Mouse (Mus musculus) induced T-regulatory cell, adult 2 months (primary cell): ENCODE measurements around the gene Cryzl1.
"Not testable (repeated sequence)": the region's sequence is repeated elsewhere in the genome, so short reads cannot be mapped to it uniquely, and the experiment has no call there.

Experiments used
- DNase-seq: peaks from one replicate; pipeline ENCODE4 v3.0.0-alpha.2; 2012; ENCODE audit warnings: low read depth

The Cryzl1 gene

GRCm38 (mm10) chr16:91688023-91688618 is 40.7 kb downstream of the Cryzl1 start:
- DNase-seq: peak; percentile 39

- no peak for DNase-seq
Observed at GRCm38 (mm10) chr16:91686369-91686768, 42.4 kb downstream of the Cryzl1 start.

DNA sequence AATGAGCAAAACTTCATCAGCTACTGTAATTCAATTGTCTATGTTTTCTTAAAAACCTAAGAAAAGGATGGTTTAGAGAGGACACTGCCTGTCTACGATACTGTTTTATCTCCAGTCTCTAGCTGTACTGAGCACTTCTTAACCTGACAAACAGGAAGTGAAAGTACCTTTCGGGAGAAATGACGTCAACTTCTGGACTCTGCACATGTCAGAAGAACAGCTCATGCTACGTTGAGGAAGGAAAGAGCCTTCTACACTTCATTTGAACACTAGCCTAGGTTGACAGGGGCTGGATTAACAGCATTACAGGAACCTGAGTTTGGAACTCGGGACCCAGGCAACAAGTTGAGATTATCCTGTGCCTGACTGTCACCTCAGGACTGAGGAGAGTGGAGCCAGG is 43.2 kb downstream of the Cryzl1 start:
- DNase-seq: peak; percentile 94

- DNase-seq: no peak
Observed at GRCm38 (mm10) chr16:91680656-91681055, 48.1 kb downstream of the Cryzl1 start.

DNA sequence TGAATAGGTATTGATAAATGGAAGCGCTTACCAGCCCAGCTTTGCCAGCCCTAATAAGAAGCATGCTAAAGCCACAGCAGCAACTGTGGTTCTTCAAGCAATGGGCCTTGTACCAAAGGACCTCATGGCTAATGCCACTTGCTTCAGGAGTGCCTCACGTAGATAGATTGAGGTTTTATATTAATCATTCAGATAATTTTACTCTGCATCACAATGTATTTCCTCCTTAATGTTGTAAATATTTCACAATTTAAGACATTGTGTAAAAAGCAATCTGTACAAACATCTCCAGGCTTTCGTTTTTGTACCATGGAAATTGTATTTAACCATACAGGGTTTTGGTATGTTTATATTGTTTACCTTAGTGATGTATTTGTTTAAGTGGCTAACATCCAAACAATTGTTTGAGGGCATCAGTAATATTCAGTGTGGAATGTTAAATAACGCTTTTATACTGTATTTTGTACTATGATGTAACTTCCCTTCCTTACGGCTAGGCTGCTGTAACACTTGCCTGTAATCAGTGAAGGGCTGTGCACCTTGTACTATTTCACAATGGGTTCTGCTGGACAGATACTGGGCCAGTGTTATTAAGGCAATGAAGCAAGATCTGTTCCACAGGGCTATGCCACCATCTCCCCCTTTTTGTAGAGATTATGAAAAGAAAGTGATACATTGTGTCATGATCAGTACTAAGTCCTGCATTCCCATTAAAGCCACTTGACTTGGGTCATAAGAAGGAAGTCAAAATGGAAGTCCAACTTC is 50.4 kb downstream of the Cryzl1 start:
- no peak for DNase-seq

GRCm38 (mm10) chr16:91674500-91674899 is 54.3 kb downstream of the Cryzl1 start:
- no peak for DNase-seq

DNA sequence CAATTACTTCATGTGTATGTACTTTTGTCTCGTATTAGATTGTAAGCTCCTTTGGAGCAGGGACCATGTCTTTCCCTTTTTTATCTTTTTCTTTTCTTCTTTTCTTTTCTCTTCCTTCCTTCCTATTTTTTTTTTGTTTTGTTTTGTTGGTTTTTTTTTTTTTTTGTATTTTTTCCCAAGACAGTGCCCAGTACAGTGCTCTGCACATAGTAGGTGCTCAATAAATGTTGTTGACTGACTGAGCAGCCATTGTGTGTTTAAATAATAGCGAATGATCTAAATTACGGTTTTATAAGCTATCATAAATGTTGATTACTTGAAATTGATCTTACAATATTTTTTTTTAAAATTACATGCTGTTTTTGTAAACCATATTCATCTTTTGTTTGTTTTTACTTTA is 65.0 kb downstream of the Cryzl1 start:
- no peak for DNase-seq

- DNase-seq: no peak
Observed at GRCm38 (mm10) chr16:91662336-91662735, 66.4 kb downstream of the Cryzl1 start.

- no peak for DNase-seq
Observed at GRCm38 (mm10) chr16:91661397-91661796, 67.4 kb downstream of the Cryzl1 start.

DNA sequence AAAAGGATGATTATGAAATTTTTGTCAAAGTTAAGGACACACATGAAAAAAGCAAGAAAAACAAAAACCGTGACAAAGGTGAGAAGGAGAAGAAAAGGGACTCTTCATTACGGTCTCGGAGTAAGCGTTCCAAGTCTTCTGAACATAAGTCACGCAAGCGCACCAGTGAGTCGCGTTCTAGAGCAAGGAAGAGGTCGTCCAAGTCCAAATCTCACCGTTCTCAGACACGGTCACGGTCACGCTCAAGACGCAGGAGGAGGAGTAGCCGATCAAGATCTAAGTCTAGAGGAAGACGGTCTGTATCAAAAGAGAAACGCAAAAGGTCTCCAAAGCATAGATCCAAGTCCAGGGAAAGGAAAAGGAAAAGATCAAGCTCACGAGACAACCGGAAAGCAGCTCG is 69.0 kb downstream of the Cryzl1 start:
- DNase-seq: no peak

- DNase-seq: no peak
Observed at GRCm38 (mm10) chr16:91658471-91658870, 70.3 kb downstream of the Cryzl1 start.

DNA sequence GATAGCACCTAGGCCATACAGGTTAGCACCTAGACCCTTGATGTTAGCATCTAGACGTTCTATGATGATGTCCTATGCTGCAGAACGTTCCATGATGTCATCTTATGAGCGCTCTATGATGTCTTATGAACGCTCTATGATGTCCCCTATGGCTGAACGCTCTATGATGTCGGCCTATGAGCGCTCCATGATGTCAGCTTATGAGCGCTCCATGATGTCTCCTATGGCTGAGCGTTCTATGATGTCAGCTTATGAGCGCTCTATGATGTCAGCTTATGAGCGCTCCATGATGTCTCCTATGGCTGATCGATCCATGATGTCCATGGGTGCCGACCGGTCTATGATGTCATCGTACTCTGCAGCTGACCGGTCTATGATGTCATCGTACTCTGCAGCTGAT is 71.5 kb downstream of the Cryzl1 start:
- DNase-seq: no peak

- DNase-seq: no peak
Observed at GRCm38 (mm10) chr16:91655285-91655684, 73.5 kb downstream of the Cryzl1 start.

DNA sequence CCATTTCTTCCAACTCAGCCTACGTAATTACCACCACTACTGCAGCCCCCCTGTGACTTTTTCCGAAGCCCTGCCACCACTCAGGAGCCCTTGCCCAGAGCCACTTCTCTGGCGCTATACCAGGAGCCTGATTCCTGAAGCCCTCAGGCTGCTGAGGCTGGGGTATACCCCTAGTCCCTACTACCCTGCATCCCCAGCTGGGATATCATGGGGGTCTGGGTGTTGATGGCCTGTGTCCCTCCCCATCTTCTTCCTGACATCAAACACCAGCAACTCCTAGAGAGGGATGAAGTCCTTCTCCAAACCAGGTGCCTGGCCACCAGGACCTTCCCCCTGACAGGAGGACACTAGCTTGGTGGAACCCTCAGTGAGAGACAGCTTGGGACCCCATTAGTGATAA is 76.6 kb downstream of the Cryzl1 start:
- no peak for DNase-seq

GRCm38 (mm10) chr16:91649781-91650180 is 79.0 kb downstream of the Cryzl1 start:
- no peak for DNase-seq

DNA sequence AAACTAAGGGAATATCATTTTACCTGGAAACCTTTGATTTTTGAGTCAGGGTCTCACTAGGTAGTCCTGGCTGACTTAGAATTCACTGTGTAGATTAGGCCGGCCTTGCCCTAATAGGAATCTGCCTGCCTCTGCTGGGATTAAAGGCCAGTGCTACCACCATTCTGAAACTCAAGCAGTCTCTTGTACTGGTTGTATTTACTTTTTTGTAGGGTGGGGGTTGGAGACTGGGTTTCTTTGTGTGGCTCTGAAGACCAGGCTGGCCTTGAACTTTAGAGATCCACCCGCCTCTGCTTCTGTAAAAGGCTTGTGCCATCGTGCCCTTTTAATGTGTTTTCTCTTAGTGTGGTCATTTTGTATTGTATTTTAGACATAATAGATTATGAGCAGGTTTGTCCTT is 79.5 kb downstream of the Cryzl1 start:
- peak; percentile 17 for DNase-seq

- peak; percentile 82 for DNase-seq
Observed at GRCm38 (mm10) chr16:91648220-91648550, 80.6 kb downstream of the Cryzl1 start.

GRCm38 (mm10) chr16:91647461-91648219 is 81.1 kb downstream of the Cryzl1 start, which contains the start of gene Son:
Son (plus strand) TSS chr16:91647506.
- peak; percentile 97 for DNase-seq

DNA sequence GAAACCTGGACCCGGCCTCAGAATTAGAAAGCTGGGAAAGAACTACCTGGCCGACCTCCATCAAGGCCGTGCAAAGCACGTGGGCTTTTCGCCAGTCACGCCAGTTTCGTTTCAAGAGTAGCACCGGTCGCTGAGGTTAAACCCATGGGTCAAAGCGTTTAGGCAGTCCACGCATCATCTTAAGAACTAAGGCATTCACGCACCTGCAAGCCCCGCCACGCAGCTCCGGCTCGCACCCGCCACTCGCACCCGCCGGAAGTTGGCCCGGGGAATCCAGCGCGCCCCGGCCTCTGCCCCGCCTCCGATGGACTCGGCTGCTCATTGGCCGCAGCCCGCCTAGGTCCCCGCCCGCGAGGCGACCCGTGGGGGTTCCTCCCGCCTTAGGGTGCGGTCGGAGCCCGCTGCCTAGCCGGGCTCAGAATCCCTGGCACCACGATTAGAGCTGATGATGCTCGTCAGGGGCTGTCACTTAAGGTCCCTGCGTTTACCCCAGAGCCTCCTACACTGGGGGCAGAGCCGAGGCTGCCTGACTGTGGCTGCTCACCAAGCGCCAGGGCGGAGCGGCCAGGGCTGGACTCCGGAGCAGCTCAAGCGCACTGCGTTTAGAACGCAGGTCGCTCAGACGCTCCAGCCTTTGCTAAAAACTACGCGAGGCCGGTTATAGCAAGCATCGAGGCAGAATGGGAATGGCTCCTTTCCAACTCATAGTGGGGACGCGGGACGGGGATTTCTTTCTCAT is 81.9 kb downstream of the Cryzl1 start, which contains the start of gene Gart:
Gene Gart (minus strand): TSS at position 272 of the 739 bp plus-strand sequence.
- DNase-seq: peak; percentile 94

- peak; percentile 86 for DNase-seq
Observed at GRCm38 (mm10) chr16:91645995-91646602, 82.7 kb downstream of the Cryzl1 start.

DNA sequence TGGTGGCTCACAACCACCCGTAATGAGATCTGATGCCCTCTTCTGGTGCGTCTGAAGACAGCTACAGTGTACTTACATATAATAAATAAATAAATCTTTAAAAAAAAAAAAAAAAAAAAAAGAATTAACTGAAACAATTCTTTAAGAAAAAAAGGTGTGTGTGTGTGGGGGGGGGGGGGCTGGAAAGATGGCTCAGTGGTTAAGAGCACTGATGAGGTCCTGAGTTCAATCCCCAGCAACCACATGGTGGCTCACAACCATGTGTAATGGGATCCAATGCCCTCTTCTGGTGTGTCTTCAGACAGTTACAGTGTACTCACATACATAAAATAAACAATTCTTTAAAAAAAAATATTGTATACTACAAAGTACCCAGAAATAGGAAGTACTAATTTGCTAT is 83.4 kb downstream of the Cryzl1 start:
- not testable (repeated sequence) for DNase-seq

DNA sequence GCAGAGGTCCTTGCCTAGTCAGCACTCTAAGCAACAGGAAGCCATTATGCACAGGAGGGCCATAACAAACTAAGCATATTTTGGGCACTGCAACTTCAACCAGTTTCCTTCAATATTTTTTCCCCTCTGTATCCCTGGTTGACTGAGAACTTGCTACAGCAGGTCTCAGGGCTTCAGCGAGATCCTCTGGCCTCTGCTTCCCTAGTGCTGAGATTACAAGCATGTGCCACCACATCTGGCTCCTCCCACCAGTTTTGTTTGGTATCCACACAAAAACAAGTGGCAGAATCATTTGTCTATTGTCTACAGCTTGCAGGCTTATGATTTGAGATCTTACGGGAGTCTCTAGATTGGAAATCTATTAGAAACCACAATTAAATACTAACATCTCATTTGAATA is 83.9 kb downstream of the Cryzl1 start:
- peak; percentile 43 for DNase-seq
